Mouse (Mus musculus): ENCODE measurements at regions not wholly inside any gene's neighbourhood (a gene's known extent, or its start where the extent isn't known, plus 50 kb on each side); places are given as distances from the start of the nearest gene placed in this dataset.

DNA sequence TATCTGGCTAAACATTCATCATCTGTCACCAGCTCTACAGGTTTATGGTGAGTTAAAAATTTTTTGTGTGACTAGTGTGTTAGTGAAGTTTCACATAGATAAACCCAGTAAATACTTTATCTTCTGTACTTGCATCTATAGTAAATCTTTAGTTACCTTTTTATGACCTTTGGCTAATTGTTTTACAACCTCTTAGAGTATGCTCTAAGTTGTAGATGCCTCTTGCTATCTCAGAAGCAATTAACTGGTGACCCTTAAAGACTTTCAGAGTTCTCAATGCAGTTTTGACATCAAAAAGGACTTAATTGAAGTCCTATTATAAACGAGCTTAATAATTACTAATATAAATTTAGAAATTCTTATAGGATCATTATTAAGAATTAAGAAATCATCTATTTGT lies 265.6 kb downstream of the Hivep2 start:
- DNase-seq (ENCODE audit: low read depth, low spot score): no peak

- no peak for DNase-seq (ENCODE audit: low read depth, low spot score)
Measured at GRCm38 (mm10) chr10:14217284-14217683, 251.4 kb downstream of the Hivep2 start.

DNA sequence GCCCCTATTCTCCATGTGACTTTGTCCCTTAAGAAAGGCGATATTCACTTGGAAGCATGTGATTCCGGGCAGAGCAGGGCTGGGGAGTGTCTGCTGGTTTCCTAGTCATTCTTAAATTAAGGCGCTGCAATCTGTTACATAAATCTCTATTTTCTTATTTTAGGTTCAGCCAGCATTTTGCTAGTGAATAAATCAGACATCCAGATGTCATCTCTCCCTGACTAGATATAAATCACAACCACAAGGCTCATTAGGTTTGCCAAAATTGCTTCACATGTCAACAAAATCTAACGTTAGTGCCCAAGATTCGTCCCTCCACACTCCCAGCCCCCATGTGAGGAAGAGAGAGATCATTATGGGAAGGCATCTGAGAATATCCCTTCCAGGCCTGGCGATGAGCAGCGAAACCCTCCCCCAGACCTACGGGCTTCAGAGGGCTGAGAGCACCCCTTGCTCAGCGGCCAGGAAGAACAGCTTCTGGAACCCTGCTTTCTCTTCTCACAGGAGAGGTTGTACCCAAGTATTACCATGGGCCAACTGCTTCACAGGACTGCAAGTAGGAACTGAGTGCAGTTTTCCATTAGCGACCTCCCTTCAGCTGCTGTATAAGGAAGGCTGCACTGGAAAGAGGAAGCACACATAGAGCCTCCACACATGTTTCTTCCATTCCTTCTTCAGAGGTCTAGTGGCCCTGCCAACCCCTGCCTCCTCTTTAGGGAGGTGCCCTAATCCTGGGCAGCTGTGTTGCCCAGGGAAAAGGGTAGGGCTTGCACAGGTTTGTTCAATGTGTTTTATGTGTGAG lies 250.5 kb downstream of the Hivep2 start:
- DNase-seq (ENCODE audit: low read depth, low spot score): no peak

- DNase-seq (ENCODE audit: low read depth, low spot score): no peak
Measured at GRCm38 (mm10) chr10:14215512-14215911, 249.6 kb downstream of the Hivep2 start.

GRCm38 (mm10) chr10:14213536-14213935 lies 247.7 kb downstream of the Hivep2 start:
- no peak for DNase-seq (ENCODE audit: low read depth, low spot score)

DNA sequence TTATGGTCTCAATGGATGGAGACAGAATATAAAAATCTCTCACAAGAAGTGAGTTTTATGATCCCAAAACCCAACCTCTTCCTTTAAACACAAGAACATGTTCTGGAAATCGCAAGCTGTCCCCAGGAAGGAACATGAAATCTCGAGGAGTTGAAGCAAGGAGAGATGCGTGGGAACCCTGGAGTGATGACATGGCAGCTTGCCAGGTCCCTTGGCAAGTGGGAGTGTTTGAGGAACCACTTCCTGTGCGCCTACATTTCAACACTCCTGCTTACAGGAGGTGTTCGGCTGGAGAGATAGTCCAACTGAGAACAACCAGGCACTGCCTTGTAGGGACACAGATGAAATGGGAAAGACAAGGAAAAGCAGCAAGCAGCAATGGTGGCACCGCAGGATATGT lies 246.1 kb downstream of the Hivep2 start:
- DNase-seq (ENCODE audit: low read depth, low spot score): no peak

- no peak for DNase-seq (ENCODE audit: low read depth, low spot score)
Measured at GRCm38 (mm10) chr10:14211481-14211880, 245.6 kb downstream of the Hivep2 start.

DNA sequence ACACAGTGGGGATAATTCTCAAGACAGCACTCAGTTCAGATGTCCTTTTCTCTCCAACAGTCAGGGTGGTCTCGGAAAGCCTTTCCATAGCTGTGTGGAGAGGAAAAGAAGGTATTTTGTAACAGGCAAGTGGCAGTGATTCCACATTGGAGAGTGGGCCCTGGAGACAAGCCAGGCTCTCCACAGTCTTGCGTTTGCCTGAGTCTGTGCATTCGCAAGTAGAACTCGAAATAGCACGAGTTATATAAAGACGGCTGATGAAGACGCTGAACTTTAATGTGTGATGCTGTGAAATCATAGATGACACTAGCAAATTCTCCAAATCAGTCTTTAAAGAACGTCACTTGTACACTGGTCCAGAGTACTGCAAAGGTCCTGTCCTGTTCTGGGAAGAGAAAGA lies 244.6 kb downstream of the Hivep2 start:
- DNase-seq (ENCODE audit: low read depth, low spot score): no peak

- no peak for DNase-seq (ENCODE audit: low read depth, low spot score)
Measured at GRCm38 (mm10) chr10:14210045-14210444, 244.2 kb downstream of the Hivep2 start.

- no peak for DNase-seq (ENCODE audit: low read depth, low spot score)
Measured at GRCm38 (mm10) chr10:14208206-14208605, 242.3 kb downstream of the Hivep2 start.

DNA sequence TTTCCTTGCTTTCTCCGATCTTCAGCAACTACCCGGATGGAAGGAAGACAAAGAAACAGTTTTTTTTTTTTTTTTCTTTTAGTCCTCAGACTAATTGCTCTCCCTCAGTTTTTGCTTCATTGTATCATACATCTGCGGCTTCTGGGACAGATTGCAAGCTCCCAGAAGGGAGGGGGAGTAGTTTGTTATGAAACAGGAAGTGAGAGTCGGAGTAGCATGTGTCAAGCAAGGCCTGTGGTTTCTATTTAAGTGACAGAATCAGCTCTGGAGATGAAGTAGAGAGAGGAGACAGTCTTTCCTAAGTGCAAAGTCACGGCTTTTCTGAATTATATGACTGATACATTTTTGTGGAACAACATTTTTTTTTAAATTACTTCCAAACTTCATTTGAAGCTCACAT lies 241.7 kb downstream of the Hivep2 start:
- DNase-seq (ENCODE audit: low read depth, low spot score): no peak

DNA sequence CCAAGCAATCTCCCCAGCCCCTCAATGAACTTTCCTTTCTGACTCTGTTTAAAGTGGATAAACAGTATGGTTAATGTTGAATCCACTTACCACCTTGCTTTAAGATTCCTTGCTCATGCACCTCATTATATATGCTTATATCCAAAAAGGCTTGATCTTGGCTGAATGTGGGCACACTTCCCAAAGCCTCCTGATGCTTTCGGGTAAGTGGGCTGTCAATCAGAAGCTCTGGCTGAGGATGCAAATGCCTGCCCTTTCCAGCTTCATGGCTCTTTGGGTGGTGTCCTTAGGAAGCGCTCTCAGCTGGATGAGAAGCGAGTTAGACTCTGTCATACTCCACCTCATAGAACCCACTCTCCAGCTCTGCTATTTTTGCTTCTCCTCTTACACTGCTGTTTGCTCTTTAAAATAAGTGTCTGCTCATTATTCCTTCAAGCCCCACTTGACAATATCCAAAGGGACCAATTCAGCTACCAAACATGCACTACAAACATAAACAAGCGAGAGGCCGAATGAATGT lies 241.2 kb downstream of the Hivep2 start:
- DNase-seq (ENCODE audit: low read depth, low spot score): no peak

Measured in forelimb bud, embryonic 11.5 days (tissue).